8 mouse cellular contexts compared by ENCODE assay signal in genomic region chr1:86501559-86501958, GRCm38 (mm10). TPM values are rescaled to one million over a fixed set of nuclear protein-coding genes. Genes with fewer than 3 reads are reported as not detected.
DNase-seq lines count a peak whose midpoint lies in the region; ATAC-seq lines count a peak whose summit lies in the region.

No protein-coding gene starts in this region.

- H3K27me3 ChIP-seq in intestine, embryonic 15.5 days (replicated peaks), result no peaks in the 10 kb centered on the region
- no peaks in the 10 kb centered on the region for H3K27me3 ChIP-seq in midbrain, embryonic 10.5 days (ENCODE audit: low read depth, poor library complexity, severe bottlenecking)

- H3K36me3 ChIP-seq in intestine, embryonic 15.5 days, result no peaks in the 10 kb centered on the region
- H3K36me3 ChIP-seq in midbrain, embryonic 10.5 days, result no peaks in the 10 kb centered on the region

- 3% methylated on average over 4 of the region's 4 CpGs for WGBS in intestine, embryonic 15.5 days
- WGBS in midbrain, embryonic 10.5 days, result 1% methylated on average over 4 of the region's 4 CpGs

- peak; percentile 0; the same call in 1 of the 2 replicates for ATAC-seq in intestine, embryonic 15.5 days

- no peak overlapping the region for H3K9ac ChIP-seq in intestine, embryonic 15.5 days

- intact Hi-C loops in left cerebral cortex, postnatal 25 days (cut with DNase I), result loop anchor here (1.0 kb wide), 3 partner anchors 27 to 60 kb away; no protein-coding TSS in a partner anchor

- H3K4me1 ChIP-seq in intestine, embryonic 15.5 days (replicated peaks), result peaks cover 78% of the 10 kb centered on the region
- peaks cover 78% of the 10 kb centered on the region for H3K4me1 ChIP-seq in midbrain, embryonic 10.5 days

- H3K27ac ChIP-seq in intestine, embryonic 15.5 days, result peak overlapping the region; percentile 56; the same call in 1 of the 2 replicates
- H3K27ac ChIP-seq in midbrain, embryonic 10.5 days (replicated peaks), result peak overlapping the region; percentile 98

- peak; percentile 97 for DNase-seq in adipocyte (ENCODE audit: low spot score)
- DNase-seq in embryo, embryonic 10.5 days (ENCODE audit: low spot score), result peak; percentile 97
- peak; percentile 84 for DNase-seq in gastrocnemius, postnatal 25 days
- DNase-seq in left cerebral cortex, postnatal 25 days (ENCODE audit: low spot score in 2 of 2), result peak; percentile 91 to 98
- DNase-seq in midbrain, embryonic 10.5 days (ENCODE audit: low spot score), result peak; percentile 90
- DNase-seq in right cerebral cortex, postnatal 4 days, result peak; percentile 95
- peak; percentile 80 for DNase-seq in yolk sac, embryonic 10.5 days (ENCODE audit: low spot score)

- H3K4me3 ChIP-seq in intestine, embryonic 15.5 days (replicated peaks), result no peak overlapping the region
- H3K4me3 ChIP-seq in midbrain, embryonic 10.5 days, result peak overlapping the region; percentile 30; the same call in 1 of the 2 replicates

- H3K9me3 ChIP-seq in intestine, embryonic 15.5 days, result no peaks in the 10 kb centered on the region
- H3K9me3 ChIP-seq in midbrain, embryonic 10.5 days (replicated peaks), result no peaks in the 10 kb centered on the region

- H3K4me2 ChIP-seq in intestine, embryonic 15.5 days (replicated peaks), result 0 out of 2 replicates have a peak overlapping the region, but pooled peaks have one; percentile 6

RNA-seq across cellular contexts. Expression of gene Ptma, which starts 25.0 kb away (rescaled TPM):
- total RNA-seq in gastrocnemius, postnatal 25 days (2021), result 100 to 1,000 TPM; 100 to 129 TPM
- polyA plus RNA-seq in intestine, embryonic 15.5 days (2015; fragmentation: Nextera tagmentation; extraction: Ambion mirVana), result 2,151 and 2,475 TPM in 2 replicates
- total RNA-seq in left cerebral cortex, postnatal 25 days (2021), result 100 to 1,000 TPM; 359 to 366 TPM
- 2,732 and 2,904 TPM in 2 replicates for polyA plus RNA-seq in midbrain, embryonic 10.5 days (2016; fragmentation: Nextera tagmentation; extraction: Ambion mirVana)
